Mouse (Mus musculus): ENCODE measurements around the gene Best1. TPM values are rescaled to one million over a fixed set of nuclear protein-coding genes. Genes with fewer than 3 reads are reported as not detected.

Best1 gene
- polyA plus RNA-seq, 1 experiment = not detected

DNA sequence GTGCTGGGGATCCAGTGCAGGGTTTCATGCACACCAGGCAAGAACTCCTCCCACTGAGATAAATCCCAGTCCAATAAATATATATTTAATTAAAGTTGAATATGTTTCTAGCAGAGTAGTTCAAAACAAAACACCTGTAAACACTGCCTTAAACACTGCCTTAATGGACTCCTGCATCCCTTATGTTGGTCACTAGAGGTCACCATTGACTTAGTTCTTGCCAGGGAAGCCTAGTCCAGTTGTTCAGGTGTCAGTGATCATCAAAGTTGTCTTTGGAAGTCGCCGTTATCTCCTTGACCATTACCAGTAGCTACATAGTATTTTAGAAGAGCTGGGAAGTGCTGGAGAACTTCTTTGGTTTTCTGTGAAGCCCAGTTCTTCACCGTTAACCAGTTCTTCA lies 1.1 kb downstream of the Best1 start:
- H3K4me3 ChIP-seq (ENCODE audit: insufficient read depth, low read depth, low read length) = no peak overlapping the region
- H3K27ac ChIP-seq (ENCODE audit: insufficient read depth, low read depth, low read length) = no peak overlapping the region
- no peaks in the 10 kb centered on the region for H3K4me1 ChIP-seq (ENCODE audit: control insufficient read depth, insufficient read depth, low read length)
- WGBS = 23% methylated on average over 3 of the region's 3 CpGs
- TF ChIP-seq CTCF (IDR thresholded peaks at IDR 0.05; ENCODE audit: insufficient read depth, low read depth, low read length) = no peak
- no peak for TF ChIP-seq POLR2A (IDR thresholded peaks at IDR 0.05; ENCODE audit: insufficient read depth, low read depth, low read length)

DNA sequence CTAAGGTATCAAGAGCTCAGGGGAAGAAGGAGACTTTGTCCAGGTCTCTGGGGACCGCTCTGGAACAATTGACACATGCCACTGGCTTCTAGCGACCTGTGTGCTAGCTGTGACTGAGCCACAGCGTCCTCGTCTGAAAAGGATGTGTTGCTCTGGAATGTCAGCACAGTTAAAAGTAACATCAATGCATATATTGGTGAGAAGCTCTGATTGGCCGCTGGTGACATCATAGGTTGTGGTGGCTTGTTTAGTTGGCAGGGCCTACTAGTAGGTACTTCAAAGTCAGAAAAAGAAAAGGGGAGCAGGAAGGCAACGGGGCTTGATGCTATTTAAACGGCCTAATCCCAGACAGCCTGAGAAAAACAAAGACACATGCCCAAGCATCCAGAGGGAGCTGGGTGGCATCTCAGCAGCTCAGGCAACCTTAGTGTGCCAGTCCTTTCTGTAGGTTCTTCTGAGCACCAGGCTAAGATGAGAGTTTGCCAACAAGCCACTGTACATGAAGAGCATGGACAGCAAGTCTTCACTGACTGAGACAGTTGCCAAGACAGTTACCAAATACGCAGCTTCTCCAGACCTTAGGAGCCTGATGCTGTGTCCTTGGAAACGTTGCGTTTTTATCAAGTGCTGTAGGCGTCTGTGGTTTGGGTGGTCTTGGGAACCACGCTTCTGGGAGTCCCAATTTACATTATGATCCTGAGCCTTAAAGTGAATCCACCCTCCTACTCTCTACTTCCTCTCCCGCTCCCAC lies 2.5 kb downstream of the Best1 start:
- H3K4me3 ChIP-seq (ENCODE audit: insufficient read depth, low read depth, low read length) = no peak overlapping the region
- H3K27ac ChIP-seq (ENCODE audit: insufficient read depth, low read depth, low read length) = no peak overlapping the region
- no peak for TF ChIP-seq CTCF (IDR thresholded peaks at IDR 0.05; ENCODE audit: insufficient read depth, low read depth, low read length)
- no peak for TF ChIP-seq POLR2A (IDR thresholded peaks at IDR 0.05; ENCODE audit: insufficient read depth, low read depth, low read length)
- WGBS = 70% methylated on average over 13 of the region's 13 CpGs
- no peaks in the 10 kb centered on the region for H3K4me1 ChIP-seq (ENCODE audit: control insufficient read depth, insufficient read depth, low read length)

DNA sequence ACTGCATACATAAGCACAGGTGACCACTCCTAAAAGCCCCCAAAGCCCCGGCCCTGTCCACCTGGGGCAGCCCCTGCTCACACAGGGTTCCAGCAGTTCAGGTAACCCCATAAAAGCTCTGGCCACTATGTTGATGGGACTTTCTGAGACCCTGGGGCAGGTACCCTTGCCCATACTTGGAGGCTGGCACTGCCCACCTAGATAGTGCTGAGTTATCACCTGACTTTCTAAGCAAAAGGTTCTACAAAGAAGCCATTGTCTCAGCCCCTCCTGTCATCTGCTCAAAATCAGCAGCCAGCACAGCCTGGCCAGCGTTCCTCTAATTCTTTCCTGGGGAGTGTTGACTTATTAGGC lies 3.4 kb downstream of the Best1 start:
- Histone ChIP-seq H3K27ac (ENCODE audit: insufficient read depth, low read depth, low read length) (no peak overlapping the region), H3K4me3 (ENCODE audit: insufficient read depth, low read depth, low read length) (no peak overlapping the region), H3K4me1 (ENCODE audit: control insufficient read depth, insufficient read depth, low read length) (0 out of 2 replicates have a peak, but pooled peaks cover 2% of the 10 kb centered on the region)
- 71% methylated on average over 2 of the region's 2 CpGs for WGBS
- TF ChIP-seq CTCF (IDR thresholded peaks at IDR 0.05; ENCODE audit: insufficient read depth, low read depth, low read length) = no peak
- TF ChIP-seq POLR2A (IDR thresholded peaks at IDR 0.05; ENCODE audit: insufficient read depth, low read depth, low read length) = no peak

DNA sequence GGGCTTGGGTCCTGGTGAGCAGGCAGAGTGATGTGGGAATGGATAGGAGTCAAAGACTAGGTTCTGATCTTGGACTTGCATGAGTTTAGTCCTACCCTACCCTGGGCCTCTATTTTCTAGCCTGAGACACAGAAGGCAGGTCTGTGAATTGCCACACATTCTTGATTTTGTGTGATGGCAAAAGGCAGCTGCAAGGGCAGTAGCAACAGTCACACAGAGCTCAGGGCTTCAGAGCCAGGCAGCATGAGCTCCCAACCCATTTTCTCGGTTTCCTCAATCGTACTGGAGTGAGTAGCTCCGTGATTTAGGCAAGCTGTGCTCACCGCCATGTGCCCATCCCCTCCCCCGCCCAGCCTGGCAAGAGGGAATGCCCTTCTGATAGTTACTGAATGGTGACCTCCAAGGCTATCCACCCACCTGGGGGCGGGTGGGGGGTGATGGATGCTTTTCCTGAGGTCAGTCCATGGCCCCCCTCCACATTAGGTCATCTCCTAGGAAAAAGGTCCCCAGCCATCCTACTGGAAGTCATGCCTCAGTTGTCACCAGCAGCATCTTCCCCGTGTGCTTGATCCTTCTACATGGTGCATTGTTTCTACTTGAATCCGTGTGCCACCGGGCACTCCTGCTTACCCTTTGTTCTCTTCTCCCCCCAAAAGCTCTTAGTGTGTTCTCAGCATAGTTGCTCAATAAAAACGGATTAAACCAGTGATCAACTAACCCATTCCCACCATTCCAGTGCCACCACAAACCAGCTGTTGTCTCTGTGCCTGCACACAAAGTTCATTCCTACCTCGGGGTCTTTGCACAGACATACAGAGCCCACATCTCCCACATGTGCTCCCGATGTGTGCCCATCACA lies 4.0 kb downstream of the Best1 start:
- WGBS = 80% methylated on average over 12 of the region's 12 CpGs
- Histone ChIP-seq H3K4me1 (ENCODE audit: control insufficient read depth, insufficient read depth, low read length) (0 out of 2 replicates have a peak, but pooled peaks cover 5% of the 10 kb centered on the region), H3K27ac (ENCODE audit: insufficient read depth, low read depth, low read length) (no peak overlapping the region), H3K4me3 (ENCODE audit: insufficient read depth, low read depth, low read length) (no peak overlapping the region)
- TF ChIP-seq POLR2A (IDR thresholded peaks at IDR 0.05; ENCODE audit: insufficient read depth, low read depth, low read length) (no peak), CTCF (IDR thresholded peaks at IDR 0.05; ENCODE audit: insufficient read depth, low read depth, low read length) (no peak)

DNA sequence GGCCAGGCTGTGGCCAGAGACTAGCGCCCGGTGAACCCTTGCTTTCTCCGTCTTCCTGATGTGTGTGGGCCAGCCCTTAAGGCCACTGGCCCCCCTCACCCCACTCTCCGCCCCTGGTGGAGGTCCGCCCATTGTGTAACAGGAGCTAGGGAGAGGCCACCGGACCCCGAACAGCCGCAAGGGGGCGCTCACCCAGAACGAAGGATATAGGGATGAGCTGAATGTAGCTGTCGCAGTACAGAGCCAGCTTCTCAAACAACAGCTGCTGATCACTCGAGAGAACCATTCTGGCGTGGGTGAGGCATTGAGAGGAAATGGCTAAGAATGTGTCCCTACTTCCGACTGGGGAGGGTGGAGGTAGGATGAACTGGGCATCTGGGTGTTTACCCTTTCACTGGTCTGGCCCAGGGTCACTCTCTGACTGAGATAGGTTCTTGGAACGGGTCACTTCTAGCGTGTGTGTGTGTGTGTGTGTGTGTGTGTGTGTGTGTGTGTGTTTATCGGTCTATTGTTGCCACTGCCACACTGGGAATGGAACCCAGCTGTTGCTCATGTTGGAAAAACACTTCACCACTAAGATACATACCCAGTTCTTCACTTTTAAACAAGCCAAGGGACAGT lies 8.3 kb downstream of the Best1 start:
- 0 out of 2 replicates have a peak, but pooled peaks cover 5% of the 10 kb centered on the region for H3K4me1 ChIP-seq (ENCODE audit: control insufficient read depth, insufficient read depth, low read length)
- H3K4me3 ChIP-seq (ENCODE audit: insufficient read depth, low read depth, low read length) = no peak overlapping the region
- H3K27ac ChIP-seq (ENCODE audit: insufficient read depth, low read depth, low read length) = no peak overlapping the region
- 11% methylated on average over 17 of the region's 17 CpGs for WGBS
- TF ChIP-seq CTCF (IDR thresholded peaks at IDR 0.05; ENCODE audit: insufficient read depth, low read depth, low read length) (peak; percentile 58; the same call in 1 of the 2 replicates), POLR2A (IDR thresholded peaks at IDR 0.05; ENCODE audit: insufficient read depth, low read depth, low read length) (no peak)

DNA sequence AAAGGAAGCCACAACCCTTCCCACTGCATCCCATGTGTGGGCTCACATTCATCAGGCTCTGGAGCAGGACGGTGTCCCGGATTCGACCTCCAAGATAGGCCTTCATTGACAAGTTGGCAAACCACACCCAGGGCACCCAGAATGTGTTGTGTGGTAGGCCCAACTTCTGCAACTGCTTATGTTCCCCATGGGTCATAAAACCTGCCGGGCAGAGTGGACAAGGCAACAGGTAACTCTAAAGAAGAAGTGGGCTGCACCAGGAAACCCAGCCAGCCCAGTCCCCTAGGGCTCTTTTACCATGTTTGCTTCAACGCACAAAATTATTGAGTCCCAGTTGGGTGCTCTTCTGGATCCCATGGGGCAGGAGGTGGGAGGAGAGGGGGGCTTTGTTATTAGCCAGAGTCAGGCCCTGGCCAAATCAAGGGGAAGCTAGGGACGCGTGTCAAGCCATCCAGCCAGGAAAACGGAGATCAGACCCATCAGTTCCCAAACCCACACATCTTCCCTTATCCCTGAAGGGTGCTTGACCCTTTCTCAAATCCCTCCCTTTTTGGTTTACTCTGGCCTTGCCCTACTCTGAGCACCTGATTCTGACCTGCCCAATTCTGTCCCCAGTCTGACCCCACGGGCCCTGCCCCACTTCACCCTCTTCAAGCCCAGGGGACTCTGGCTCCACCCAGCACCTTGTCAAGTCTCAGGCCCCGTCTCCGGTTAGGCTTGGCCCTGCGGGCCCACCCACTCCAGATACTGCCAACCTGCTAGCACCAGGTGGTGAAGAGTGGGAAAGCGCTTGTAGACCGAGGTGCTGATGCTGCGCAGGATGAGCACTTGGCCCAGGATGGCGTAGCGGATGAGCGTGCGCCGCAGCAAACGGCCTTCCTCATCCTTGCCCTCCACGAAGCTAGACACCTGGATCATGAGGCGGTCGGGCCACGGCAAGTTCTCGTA lies 9.1 kb downstream of the Best1 start:
- H3K4me1 ChIP-seq (ENCODE audit: control insufficient read depth, insufficient read depth, low read length) = 0 out of 2 replicates have a peak, but pooled peaks cover 5% of the 10 kb centered on the region
- H3K27ac ChIP-seq (ENCODE audit: insufficient read depth, low read depth, low read length) = no peak overlapping the region
- TF ChIP-seq POLR2A (IDR thresholded peaks at IDR 0.05; ENCODE audit: insufficient read depth, low read depth, low read length) (no peak), CTCF (IDR thresholded peaks at IDR 0.05; ENCODE audit: insufficient read depth, low read depth, low read length) (no peak)
- H3K4me3 ChIP-seq (ENCODE audit: insufficient read depth, low read depth, low read length) = no peak overlapping the region
- WGBS = 66% methylated on average over 26 of the region's 26 CpGs

DNA sequence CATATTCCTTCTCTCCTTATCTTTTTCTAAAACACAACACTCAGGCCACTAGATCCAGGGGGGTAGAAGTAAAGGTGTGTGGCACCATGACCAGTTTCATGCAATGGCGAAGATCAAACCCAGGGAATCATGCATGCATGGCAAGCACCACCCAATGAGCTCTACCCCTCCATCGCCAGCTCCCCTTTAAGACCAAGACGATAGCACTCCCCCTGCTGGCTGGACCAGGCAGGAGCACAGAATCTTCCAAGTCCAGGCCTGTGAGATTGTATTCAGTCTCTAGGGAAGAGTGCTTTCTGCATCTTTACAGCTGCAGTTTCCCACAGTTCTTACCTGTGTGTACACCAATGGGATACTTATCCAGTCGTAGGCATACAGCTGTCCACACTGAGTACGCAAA lies 10.1 kb downstream of the Best1 start:
- TF ChIP-seq CTCF (IDR thresholded peaks at IDR 0.05; ENCODE audit: insufficient read depth, low read depth, low read length) (peak; percentile 83), POLR2A (IDR thresholded peaks at IDR 0.05; ENCODE audit: insufficient read depth, low read depth, low read length) (no peak)
- Histone ChIP-seq H3K27ac (ENCODE audit: insufficient read depth, low read depth, low read length) (no peak overlapping the region), H3K4me3 (ENCODE audit: insufficient read depth, low read depth, low read length) (no peak overlapping the region), H3K4me1 (ENCODE audit: control insufficient read depth, insufficient read depth, low read length) (0 out of 2 replicates have a peak, but pooled peaks cover 5% of the 10 kb centered on the region)
- WGBS = 23% methylated on average over 5 of the region's 5 CpGs

DNA sequence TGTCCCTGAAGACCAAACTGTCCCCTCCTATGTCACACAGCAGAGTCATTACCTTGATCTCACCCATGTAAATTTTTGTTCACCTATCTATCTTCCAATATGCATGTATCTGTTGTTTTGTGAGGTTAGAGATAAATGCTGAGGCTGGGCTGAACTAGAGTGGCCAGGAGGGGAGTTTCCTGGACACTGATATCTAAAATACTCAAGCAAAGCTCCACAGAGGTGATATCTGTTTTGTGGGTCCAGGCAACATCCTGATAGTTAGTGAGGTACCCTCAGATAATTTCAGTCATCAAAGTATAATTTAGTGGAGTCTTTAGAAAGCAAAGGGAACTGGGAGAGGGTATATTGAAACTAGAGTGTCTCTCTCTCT lies 11.6 kb downstream of the Best1 start:
- no peak for TF ChIP-seq CTCF (IDR thresholded peaks at IDR 0.05; ENCODE audit: insufficient read depth, low read depth, low read length)
- TF ChIP-seq POLR2A (IDR thresholded peaks at IDR 0.05; ENCODE audit: insufficient read depth, low read depth, low read length) = no peak
- no peak overlapping the region for H3K4me3 ChIP-seq (ENCODE audit: insufficient read depth, low read depth, low read length)
- H3K27ac ChIP-seq (ENCODE audit: insufficient read depth, low read depth, low read length) = no peak overlapping the region
- 0 out of 2 replicates have a peak, but pooled peaks cover 5% of the 10 kb centered on the region for H3K4me1 ChIP-seq (ENCODE audit: control insufficient read depth, insufficient read depth, low read length)
